Mouse (Mus musculus) embryo, embryonic 11 days (tissue): ENCODE measurements around the gene Asic2.

Experiments
- DNase-seq: peaks from one replicate; pipeline ENCODE4 v3.0.0-alpha.2; 2015

Gene Asic2

GRCm38 (mm10) chr11:81948021-81948420, 20.2 kb downstream of the Asic2 start:
- no peak for DNase-seq

- DNase-seq = no peak
These were observed 26.1 kb downstream of the Asic2 start for GRCm38 (mm10) chr11:81942167-81942566.

- peak; percentile 39 for DNase-seq
These were observed 27.3 kb downstream of the Asic2 start for GRCm38 (mm10) chr11:81940988-81941387.

GRCm38 (mm10) chr11:81937516-81937915, 30.7 kb downstream of the Asic2 start:
- no peak for DNase-seq

- peak; percentile 21 for DNase-seq
These were observed 41.9 kb downstream of the Asic2 start for GRCm38 (mm10) chr11:81926393-81926792.

- no peak for DNase-seq
These were observed 44.6 kb downstream of the Asic2 start for GRCm38 (mm10) chr11:81923626-81924025.

- no peak for DNase-seq
These were observed 45.2 kb downstream of the Asic2 start for GRCm38 (mm10) chr11:81923096-81923495.

- no peak for DNase-seq
These were observed 52.8 kb downstream of the Asic2 start for GRCm38 (mm10) chr11:81915501-81915900.

- no peak for DNase-seq
These were observed 55.2 kb downstream of the Asic2 start for GRCm38 (mm10) chr11:81913071-81913470.

- DNase-seq = no peak
These were observed 58.8 kb downstream of the Asic2 start for GRCm38 (mm10) chr11:81909397-81909894.

- no peak for DNase-seq
These were observed 59.5 kb downstream of the Asic2 start for GRCm38 (mm10) chr11:81908760-81909159.

- no peak for DNase-seq
These were observed 65.9 kb downstream of the Asic2 start for GRCm38 (mm10) chr11:81902318-81902717.

- DNase-seq = peak; percentile 44
These were observed 70.5 kb downstream of the Asic2 start for GRCm38 (mm10) chr11:81897547-81898354.

- no peak for DNase-seq
These were observed 71.7 kb downstream of the Asic2 start for GRCm38 (mm10) chr11:81896511-81896910.

GRCm38 (mm10) chr11:81871506-81872213, 96.6 kb downstream of the Asic2 start:
- DNase-seq = no peak

GRCm38 (mm10) chr11:81865661-81866382, 102.4 kb downstream of the Asic2 start:
- DNase-seq = no peak

GRCm38 (mm10) chr11:81860250-81860972, 107.8 kb downstream of the Asic2 start, which contains the start of gene 5530401A14Rik:
Gene 5530401A14Rik, plus strand, starts transcription at chr11:81860673.
- peak; percentile 61 for DNase-seq

GRCm38 (mm10) chr11:81847773-81848490, 120.3 kb downstream of the Asic2 start:
- no peak for DNase-seq

- DNase-seq = no peak
These were observed 122.6 kb downstream of the Asic2 start for GRCm38 (mm10) chr11:81845686-81846036.

- no peak for DNase-seq
These were observed 123.1 kb downstream of the Asic2 start for GRCm38 (mm10) chr11:81845010-81845685.

GRCm38 (mm10) chr11:81841001-81841400, 127.3 kb downstream of the Asic2 start:
- DNase-seq = no peak
